Mouse (Mus musculus): ENCODE measurements around the gene Herc2.

DNA sequence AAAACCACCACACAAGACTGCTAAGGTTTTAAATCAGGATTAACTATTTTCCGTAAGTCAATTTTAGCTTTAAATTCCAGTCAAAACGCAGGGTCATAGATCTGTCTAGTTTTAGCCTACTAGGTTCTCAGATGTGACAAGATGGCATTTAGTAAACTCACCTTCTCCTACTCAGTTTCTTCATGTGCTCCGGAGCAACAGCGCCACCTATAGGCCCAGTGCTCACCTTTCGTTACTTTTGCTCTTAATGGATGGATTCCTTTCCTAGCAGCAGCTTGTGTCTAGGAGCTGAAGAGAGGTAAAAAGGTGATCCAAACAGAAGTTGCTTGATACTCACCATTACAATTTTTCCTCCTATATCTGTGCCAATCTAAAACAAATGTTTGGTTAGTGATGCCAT, 7.6 kb upstream of the Herc2 start:
- TF ChIP-seq POLR2A (IDR thresholded peaks at IDR 0.05; ENCODE audit: borderline replicate concordance, control insufficient read depth, low read depth, low read length): no peak
- peak; percentile 92 for TF ChIP-seq CTCF (IDR thresholded peaks at IDR 0.05; ENCODE audit: control insufficient read depth, insufficient read depth, low read length)

Data from bone marrow, adult 2 months (tissue).